9 mouse cellular contexts compared by ENCODE assay signal in genomic region chr7:83675545-83676254, GRCm38 (mm10). TPM values are rescaled to one million over a fixed set of nuclear protein-coding genes. Genes with fewer than 3 reads are reported as not detected.
DNase-seq lines count a peak whose midpoint lies in the region; ATAC-seq lines count a peak whose summit lies in the region.
"Had no signal": no experiment of that assay in that cellular context is flagged by ENCODE, and none has a peak within 500 bp of the region (broad histone marks: within the 10 kb centered on the region; RNA-seq: fewer than 3 reads in every experiment).

No protein-coding gene starts in this region.

- WGBS in forebrain, embryonic 14.5 days: 36% methylated on average over 5 of the region's 5 CpGs
- WGBS in forebrain, embryonic 12.5 days: 37% methylated on average over 5 of the region's 5 CpGs

- no peak overlapping the region for H3K9ac ChIP-seq in forebrain, embryonic 14.5 days (ENCODE audit: low read length)
- no peak overlapping the region for H3K9ac ChIP-seq in forebrain, embryonic 12.5 days
- H3K9ac ChIP-seq: neural tube, embryonic 12.5 days had no signal

- H3K4me3 ChIP-seq in forebrain, embryonic 14.5 days (ENCODE audit: low read depth, low read length): no peak overlapping the region
- no peak overlapping the region for H3K4me3 ChIP-seq in forebrain, embryonic 12.5 days (replicated peaks)
- H3K4me3 ChIP-seq: neural tube, embryonic 12.5 days had no signal

- DNase-seq in forebrain, embryonic 14.5 days (ENCODE audit: low spot score): peak; percentile 62
- DNase-seq in right cerebral cortex, adult 2 months (ENCODE audit: low spot score in 2 of 2): peak; percentile 17 to 46
- DNase-seq in right cerebral cortex, postnatal 25 days: no peak
- peak; percentile 42 for DNase-seq in embryo, embryonic 10 days (ENCODE audit: low spot score)
- peak; percentile 57 for DNase-seq in thymus, postnatal 0 days (ENCODE audit: low spot score)
- no peak for DNase-seq in frontal cortex, postnatal 10 days (ENCODE audit: low spot score in 2 of 2)

- no peaks in the 10 kb centered on the region for H3K36me3 ChIP-seq in forebrain, embryonic 14.5 days (ENCODE audit: control insufficient read depth, insufficient read depth, low read length)
- no peaks in the 10 kb centered on the region for H3K36me3 ChIP-seq in forebrain, embryonic 12.5 days (replicated peaks)
- H3K36me3 ChIP-seq: neural tube, embryonic 12.5 days had no signal

- H3K9me3 ChIP-seq in forebrain, embryonic 14.5 days (replicated peaks; ENCODE audit: control insufficient read depth, low read length): no peaks in the 10 kb centered on the region
- H3K9me3 ChIP-seq in forebrain, embryonic 12.5 days: no peaks in the 10 kb centered on the region
- H3K9me3 ChIP-seq: neural tube, embryonic 12.5 days had no signal

- no peaks in the 10 kb centered on the region for H3K27me3 ChIP-seq in forebrain, embryonic 14.5 days (replicated peaks; ENCODE audit: control insufficient read depth, insufficient read depth, low read length)
- no peaks in the 10 kb centered on the region for H3K27me3 ChIP-seq in forebrain, embryonic 12.5 days
- H3K27me3 ChIP-seq: neural tube, embryonic 12.5 days had no signal

- no peak overlapping the region for H3K27ac ChIP-seq in forebrain, embryonic 14.5 days (ENCODE audit: low read depth, low read length)
- H3K27ac ChIP-seq in forebrain, embryonic 12.5 days: no peak overlapping the region
- H3K27ac ChIP-seq: neural tube, embryonic 12.5 days had no signal

- no peaks in the 10 kb centered on the region for H3K4me1 ChIP-seq in forebrain, embryonic 14.5 days (ENCODE audit: control insufficient read depth, insufficient read depth, low read length)
- no peaks in the 10 kb centered on the region for H3K4me1 ChIP-seq in forebrain, embryonic 12.5 days
- H3K4me1 ChIP-seq: neural tube, embryonic 12.5 days had no signal

- H3K4me2 ChIP-seq in forebrain, embryonic 14.5 days (ENCODE audit: low read length): no peak overlapping the region
- H3K4me2 ChIP-seq in forebrain, embryonic 12.5 days: no peak overlapping the region
- H3K4me2 ChIP-seq: neural tube, embryonic 12.5 days had no signal

- no peak for ATAC-seq in forebrain, embryonic 14.5 days
- ATAC-seq in forebrain, embryonic 12.5 days (ENCODE audit: low FRiP score): no peak
- peak; percentile 82 for ATAC-seq in megakaryocyte, adult 5-6 weeks (ENCODE audit: poor library complexity, severe bottlenecking)

RNA-seq across cellular contexts. Expression of gene Stard5, which starts 43.9 kb away (rescaled TPM):
- polyA plus RNA-seq in forebrain, embryonic 14.5 days (2014; fragmentation: Nextera tagmentation; extraction: Ambion mirVana): 7.7 and 8.1 TPM in 2 replicates
- polyA plus RNA-seq in forebrain, embryonic 12.5 days (2016; fragmentation: Nextera tagmentation; extraction: Ambion mirVana): 11.6 and 11.8 TPM in 2 replicates
- 14.5 and 16.4 TPM in 2 replicates for total RNA-seq in megakaryocyte, adult 5-6 weeks (2015)
- 15.0 and 17.3 TPM in 2 replicates for total RNA-seq in megakaryocyte, adult 5-6 weeks (2017)
- polyA plus RNA-seq in thymus, postnatal 0 days (2015; fragmentation: Nextera tagmentation; extraction: Ambion mirVana): 47.3 and 47.4 TPM in 2 replicates

Comparison
In these comparisons a context has a peak if more than half of its experiments do, and no peak if none do; other contexts are left out.
1. DNase-seq: peak in forebrain, embryonic 14.5 days (single experiment), right cerebral cortex, adult 2 months (2 of 2), embryo, embryonic 10 days (single experiment) and thymus, postnatal 0 days (single experiment); none in right cerebral cortex, postnatal 25 days (single experiment) and frontal cortex, postnatal 10 days (0 of 2).